Comparison of ENCODE assay signal across 15 mouse cellular contexts in genomic region chr9:28738451-28738860, GRCm38 (mm10).
A peak's percentile ranks its signal among the peaks of the same experiment; 100 is the strongest.
DNase-seq lines count a peak whose midpoint lies in the region; ATAC-seq and TF ChIP-seq lines count a peak whose summit lies in the region.
"Had no signal": no experiment of that assay in that cellular context is flagged by ENCODE, and none has a peak within 500 bp of the region (broad histone marks: within the 10 kb centered on the region; RNA-seq: fewer than 3 reads in every experiment).

No protein-coding gene starts in this region.

- peaks cover 5% of the 10 kb centered on the region for H3K4me1 ChIP-seq in hindbrain, embryonic 16.5 days (ENCODE audit: control insufficient read depth, insufficient read depth, low read depth, low read length)
- H3K4me1 ChIP-seq in hindbrain, embryonic 14.5 days (replicated peaks; ENCODE audit: control insufficient read depth, insufficient read depth, low read length), result 0 out of 2 replicates have a peak, but pooled peaks cover 4% of the 10 kb centered on the region
- peaks cover 12% of the 10 kb centered on the region for H3K4me1 ChIP-seq in forebrain, embryonic 16.5 days (replicated peaks; ENCODE audit: control insufficient read depth, insufficient read depth, low read length)
- H3K4me1 ChIP-seq in olfactory bulb, adult 2 months (ENCODE audit: control insufficient read depth, insufficient read depth, low read length), result no peaks in the 10 kb centered on the region
- no peaks in the 10 kb centered on the region for H3K4me1 ChIP-seq in intestine, postnatal 0 days (replicated peaks; ENCODE audit: control insufficient read depth, insufficient read depth, low read length)
- no peaks in the 10 kb centered on the region for H3K4me1 ChIP-seq in kidney, embryonic 14.5 days (ENCODE audit: control insufficient read depth, insufficient read depth, low read length)
- H3K4me1 ChIP-seq: megakaryocyte, embryonic 14.5 days; stomach, embryonic 15.5 days had no signal

- no peaks in the 10 kb centered on the region for H3K9me3 ChIP-seq in hindbrain, embryonic 16.5 days (ENCODE audit: control insufficient read depth, low read length)
- no peaks in the 10 kb centered on the region for H3K9me3 ChIP-seq in hindbrain, embryonic 14.5 days (ENCODE audit: control insufficient read depth, low read length)
- no peaks in the 10 kb centered on the region for H3K9me3 ChIP-seq in forebrain, embryonic 16.5 days (ENCODE audit: control insufficient read depth, low read length)
- H3K9me3 ChIP-seq in intestine, postnatal 0 days (ENCODE audit: control insufficient read depth), result no peaks in the 10 kb centered on the region
- no peaks in the 10 kb centered on the region for H3K9me3 ChIP-seq in kidney, embryonic 14.5 days (ENCODE audit: control insufficient read depth, low read length)
- H3K9me3 ChIP-seq: megakaryocyte, embryonic 14.5 days; neural tube, embryonic 13.5 days; stomach, embryonic 15.5 days had no signal

- no peak for DNase-seq in hindbrain, embryonic 14.5 days (ENCODE audit: low spot score)
- peak; percentile 35 for DNase-seq in layer of hippocampus, adult 9-10 months (ENCODE audit: low spot score)
- DNase-seq: B cell, adult 2 months; heart, adult 11 months; kidney, adult 8-10 months; lung, adult 18-20 months had no signal

- 20% methylated on average over 1 of the region's 1 CpGs for WGBS in hindbrain, embryonic 16.5 days
- WGBS in hindbrain, embryonic 14.5 days, result 46% methylated on average over 1 of the region's 1 CpGs
- 13% methylated on average over 1 of the region's 1 CpGs for WGBS in forebrain, embryonic 16.5 days
- WGBS in olfactory bulb, adult 2 months, result 14% methylated on average over 1 of the region's 1 CpGs
- 37% methylated on average over 1 of the region's 1 CpGs for WGBS in intestine, postnatal 0 days
- WGBS in kidney, embryonic 14.5 days, result 77% methylated on average over 1 of the region's 1 CpGs

- no peak for TF ChIP-seq POLR2A in olfactory bulb, adult 2 months (IDR thresholded peaks at IDR 0.05; ENCODE audit: insufficient read depth, low read depth, low read length)

- no peak overlapping the region for H3K9ac ChIP-seq in hindbrain, embryonic 16.5 days (ENCODE audit: low read depth, low read length)
- no peak overlapping the region for H3K9ac ChIP-seq in hindbrain, embryonic 14.5 days
- H3K9ac ChIP-seq in forebrain, embryonic 16.5 days (replicated peaks; ENCODE audit: low read depth, low read length), result no peak overlapping the region
- H3K9ac ChIP-seq in intestine, postnatal 0 days (ENCODE audit: low read depth, low read length), result no peak overlapping the region
- no peak overlapping the region for H3K9ac ChIP-seq in kidney, embryonic 14.5 days (ENCODE audit: low read depth, low read length)
- H3K9ac ChIP-seq: neural tube, embryonic 13.5 days; stomach, embryonic 15.5 days had no signal

- H3K4me2 ChIP-seq in hindbrain, embryonic 16.5 days (ENCODE audit: low read length), result no peak overlapping the region
- H3K4me2 ChIP-seq in hindbrain, embryonic 14.5 days (replicated peaks), result no peak overlapping the region
- no peak overlapping the region for H3K4me2 ChIP-seq in forebrain, embryonic 16.5 days (ENCODE audit: low read length)
- no peak overlapping the region for H3K4me2 ChIP-seq in intestine, postnatal 0 days (replicated peaks; ENCODE audit: low read depth)
- H3K4me2 ChIP-seq in kidney, embryonic 14.5 days (replicated peaks; ENCODE audit: low read depth, low read length), result no peak overlapping the region
- H3K4me2 ChIP-seq: neural tube, embryonic 13.5 days; stomach, embryonic 15.5 days had no signal

- no peak overlapping the region for H3K4me3 ChIP-seq in hindbrain, embryonic 16.5 days (ENCODE audit: low read length)
- H3K4me3 ChIP-seq in hindbrain, embryonic 14.5 days (replicated peaks; ENCODE audit: low read length), result no peak overlapping the region
- H3K4me3 ChIP-seq in forebrain, embryonic 16.5 days (replicated peaks; ENCODE audit: low read length), result no peak overlapping the region
- H3K4me3 ChIP-seq in olfactory bulb, adult 2 months (ENCODE audit: insufficient read depth, low read depth, low read length), result no peak overlapping the region
- no peak overlapping the region for H3K4me3 ChIP-seq in intestine, postnatal 0 days (ENCODE audit: low read depth, low read length)
- no peak overlapping the region for H3K4me3 ChIP-seq in kidney, embryonic 14.5 days (ENCODE audit: low read length)
- H3K4me3 ChIP-seq: megakaryocyte, embryonic 14.5 days; neural tube, embryonic 13.5 days; stomach, embryonic 15.5 days had no signal

- ATAC-seq in hindbrain, embryonic 16.5 days, result no peak
- no peak for ATAC-seq in hindbrain, embryonic 14.5 days (ENCODE audit: low FRiP score)
- ATAC-seq in forebrain, embryonic 16.5 days, result peak; percentile 90
- ATAC-seq in intestine, postnatal 0 days, result no peak
- no peak for ATAC-seq in kidney, embryonic 14.5 days (ENCODE audit: low FRiP score, low TSS enrichment)
- no peak for ATAC-seq in CD4-positive, CD25-positive, alpha-beta regulatory T cell, adult 4 months

- no peaks in the 10 kb centered on the region for H3K27me3 ChIP-seq in hindbrain, embryonic 16.5 days (replicated peaks; ENCODE audit: control insufficient read depth, insufficient read depth, low read length)
- no peaks in the 10 kb centered on the region for H3K27me3 ChIP-seq in hindbrain, embryonic 14.5 days (ENCODE audit: control insufficient read depth, insufficient read depth, low read length)
- no peaks in the 10 kb centered on the region for H3K27me3 ChIP-seq in forebrain, embryonic 16.5 days (replicated peaks; ENCODE audit: control insufficient read depth, insufficient read depth, low read length)
- H3K27me3 ChIP-seq in intestine, postnatal 0 days (replicated peaks; ENCODE audit: control insufficient read depth, insufficient read depth, low read length), result no peaks in the 10 kb centered on the region
- no peaks in the 10 kb centered on the region for H3K27me3 ChIP-seq in kidney, embryonic 14.5 days (ENCODE audit: control insufficient read depth, insufficient read depth, low read length)
- H3K27me3 ChIP-seq: megakaryocyte, embryonic 14.5 days; neural tube, embryonic 13.5 days; stomach, embryonic 15.5 days had no signal

- no peak for TF ChIP-seq CTCF in olfactory bulb, adult 2 months (IDR thresholded peaks at IDR 0.05; ENCODE audit: insufficient read depth, low read depth, low read length)
- no peak for TF ChIP-seq CTCF in intestine, postnatal 0 days (IDR thresholded peaks at IDR 0.05; ENCODE audit: low read depth)

- no peaks in the 10 kb centered on the region for H3K36me3 ChIP-seq in hindbrain, embryonic 16.5 days (ENCODE audit: control insufficient read depth, insufficient read depth, low read length)
- H3K36me3 ChIP-seq in hindbrain, embryonic 14.5 days (replicated peaks; ENCODE audit: control insufficient read depth, insufficient read depth), result no peaks in the 10 kb centered on the region
- no peaks in the 10 kb centered on the region for H3K36me3 ChIP-seq in forebrain, embryonic 16.5 days (ENCODE audit: control insufficient read depth, insufficient read depth)
- no peaks in the 10 kb centered on the region for H3K36me3 ChIP-seq in intestine, postnatal 0 days (ENCODE audit: control insufficient read depth, insufficient read depth)
- no peaks in the 10 kb centered on the region for H3K36me3 ChIP-seq in kidney, embryonic 14.5 days (ENCODE audit: control insufficient read depth, insufficient read depth, low read length)
- H3K36me3 ChIP-seq: neural tube, embryonic 13.5 days; stomach, embryonic 15.5 days had no signal

- H3K27ac ChIP-seq in hindbrain, embryonic 16.5 days (ENCODE audit: low read depth, low read length), result peak overlapping the region; percentile 29; the same call in 1 of the 2 replicates
- H3K27ac ChIP-seq in hindbrain, embryonic 14.5 days, result no peak overlapping the region
- H3K27ac ChIP-seq in forebrain, embryonic 16.5 days (ENCODE audit: low read length), result peak overlapping the region; percentile 68
- H3K27ac ChIP-seq in olfactory bulb, adult 2 months (ENCODE audit: insufficient read depth, low read depth, low read length), result peak overlapping the region; percentile 82
- no peak overlapping the region for H3K27ac ChIP-seq in intestine, postnatal 0 days (ENCODE audit: low read depth, low read length)
- H3K27ac ChIP-seq in kidney, embryonic 14.5 days (ENCODE audit: low read depth, low read length), result no peak overlapping the region
- H3K27ac ChIP-seq: neural tube, embryonic 13.5 days; stomach, embryonic 15.5 days had no signal

Comparison
In these comparisons a context has a peak if more than half of its experiments do, and no peak if none do; other contexts are left out.
1. H3K27ac ChIP-seq: peak in hindbrain, embryonic 16.5 days (single experiment), forebrain, embryonic 16.5 days (single experiment) and olfactory bulb, adult 2 months (single experiment); none in hindbrain, embryonic 14.5 days (single experiment), intestine, postnatal 0 days (single experiment) and kidney, embryonic 14.5 days (single experiment).